Mouse (Mus musculus) lung, embryonic 14.5 days (tissue): ENCODE measurements around the gene Aanat. TPM values are rescaled to one million over a fixed set of nuclear protein-coding genes. Genes with fewer than 3 reads are reported as not detected.

Experiments
- ATAC-seq: fragments of 200-750 bp; cut with Nextera tagmentation; 2 replicates; pipeline ENCODE4 v1.8.0; 2017; ENCODE audit warnings: mild to moderate bottlenecking, moderate TSS enrichment, moderate library complexity; ENCODE audit not compliant: insufficient read depth
- DNase-seq: peaks from one replicate; pipeline ENCODE4 v3.0.0-alpha.2; 2015
- H3K27ac ChIP-seq: fragments of 300-500 bp; sonication (generic); 2 replicates; pipeline ENCODE4 v1.5.1; 2014; ENCODE audit warnings: low read depth, mild to moderate bottlenecking, moderate library complexity
- H3K27me3 ChIP-seq: fragments of 300-500 bp; sonication (generic); 2 replicates; pipeline ENCODE4 v1.6.1; 2014; ENCODE audit warnings: low read length, control low read depth; ENCODE audit not compliant: insufficient read depth
- H3K36me3 ChIP-seq: fragments of 300-500 bp; sonication (generic); 2 replicates; pipeline ENCODE4 v1.6.1; 2014; ENCODE audit warnings: control low read depth; ENCODE audit not compliant: insufficient read depth
- H3K4me1 ChIP-seq: fragments of 300-500 bp; sonication (generic); 2 replicates; pipeline ENCODE4 v1.6.1; 2014; ENCODE audit warnings: antibody characterized with exemption, control low read depth; ENCODE audit not compliant: insufficient read depth
- H3K4me2 ChIP-seq: fragments of 300-500 bp; sonication (generic); 2 replicates; pipeline ENCODE4 v1.6.1; 2014; ENCODE audit warnings: mild to moderate bottlenecking
- H3K4me3 ChIP-seq: fragments of 300-500 bp; sonication (generic); 2 replicates; pipeline ENCODE4 v1.5.1; 2014; ENCODE audit warnings: low read depth, low read length
- H3K9ac ChIP-seq: fragments of 300-500 bp; sonication (generic); 2 replicates; pipeline ENCODE4 v1.6.1; 2014
- H3K9me3 ChIP-seq: fragments of 300-500 bp; sonication (generic); 2 replicates; pipeline ENCODE4 v1.6.1; 2016; ENCODE audit warnings: low read depth, low read length, control low read depth
- CTCF ChIP-seq: IDR thresholded peaks from 2 replicates; pipeline ENCODE4 v1.5.1; 2016; ENCODE audit warnings: antibody characterized with exemption, low read depth
- WGBS: fragments of 180-500 bp; shearing (Covaris S2); extraction: QIAGEN DNeasy Blood & Tissue Kit; methylation state at CpG from one replicate; pipeline ENCODE4 v1.1.7; 2014; 5-methylcytosine and 5-hydroxymethylcytosine counted together
- polyA plus RNA-seq: library from polyadenylated mRNA; unstranded; fragments of >200 nt; fragmentation: Nextera tagmentation; extraction: Ambion mirVana; gene quantifications from 2 replicates; pipeline ENCODE4 v1.2.1, GENCODE M21; 2014

The Aanat gene
- polyA plus RNA-seq, 1 experiment from 2014 or later = not detected

DNA sequence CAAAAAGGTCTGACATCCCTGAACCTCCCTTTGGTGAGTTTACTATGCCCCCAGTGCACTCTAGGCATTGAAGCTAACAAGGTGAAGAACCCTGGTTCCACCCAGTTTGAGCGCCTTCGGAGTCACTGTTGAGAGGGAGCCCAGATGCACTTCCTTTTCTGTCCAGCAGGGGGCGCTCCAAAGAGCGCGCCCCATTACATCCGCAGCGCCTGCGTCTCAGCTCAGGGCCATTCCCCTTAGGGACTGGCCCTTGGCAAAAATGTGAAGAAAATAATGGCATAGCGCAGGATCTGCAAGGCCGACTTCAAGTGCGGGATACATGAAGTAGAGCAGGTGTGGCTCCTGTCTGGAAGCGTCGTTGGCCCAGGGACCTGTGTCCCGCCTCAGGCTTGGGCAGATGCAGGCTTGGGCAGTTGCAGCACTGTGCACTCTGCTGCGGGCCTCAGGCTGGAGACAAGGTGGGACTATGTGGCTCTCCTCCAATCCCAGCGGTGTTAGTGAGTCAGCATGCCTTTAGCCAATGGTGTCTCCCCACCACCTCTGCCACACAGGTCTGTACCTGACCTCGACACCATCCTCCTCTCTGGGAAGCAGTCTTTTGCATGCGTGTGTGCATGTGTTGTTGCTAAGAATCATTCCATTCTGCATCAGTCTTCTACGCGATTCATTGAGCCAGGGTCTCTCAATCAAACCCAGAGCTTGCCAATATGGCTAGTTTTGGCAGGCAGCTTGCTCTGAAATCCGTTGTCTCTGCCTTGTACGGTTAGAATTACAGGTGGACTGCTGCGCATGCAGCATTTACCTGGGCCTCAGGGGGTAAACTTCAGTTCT is 784 bp downstream of the Aanat start:
- H3K4me1 ChIP-seq = no peaks in the 10 kb centered on the region
- peaks cover 8% of the 10 kb centered on the region; the same call in 1 of the 2 replicates for H3K27me3 ChIP-seq
- H3K4me2 ChIP-seq = 0 out of 2 replicates have a peak overlapping the region, but pooled peaks have one; percentile 29
- ATAC-seq (peak; percentile 84), DNase-seq (peak; percentile 88)
- H3K27ac ChIP-seq = no peak overlapping the region
- peak; percentile 99 for TF ChIP-seq CTCF
- H3K9ac ChIP-seq = no peak overlapping the region
- 20% methylated on average over 23 of the region's 23 CpGs for WGBS
- no peaks in the 10 kb centered on the region for H3K9me3 ChIP-seq
- no peaks in the 10 kb centered on the region for H3K36me3 ChIP-seq
- no peak overlapping the region for H3K4me3 ChIP-seq

DNA sequence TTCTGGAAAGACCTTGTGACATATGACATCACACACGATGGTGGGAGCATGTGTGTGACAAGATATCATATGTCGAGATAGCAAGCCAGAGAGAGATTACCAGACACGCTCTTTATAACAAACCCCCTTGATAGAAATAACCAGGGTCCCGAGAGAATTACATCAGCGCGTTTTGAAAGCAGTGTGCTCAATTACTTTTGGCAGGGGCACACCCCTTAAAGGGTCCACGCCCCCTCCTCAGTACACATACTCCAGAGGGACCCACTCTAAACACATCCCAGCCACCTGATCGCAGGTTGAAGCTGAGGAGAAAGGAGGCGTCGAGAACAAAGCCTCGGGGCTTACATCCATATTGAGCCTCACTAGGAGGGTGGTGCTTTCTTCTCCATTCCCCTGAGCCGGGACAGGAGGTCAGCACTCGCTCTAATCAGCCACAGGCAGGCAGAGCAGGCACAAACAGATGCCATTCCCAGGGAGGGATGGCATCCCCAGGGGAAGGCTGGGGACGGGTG is 2.8 kb downstream of the Aanat start:
- ATAC-seq = no peak
- H3K4me1 ChIP-seq = no peaks in the 10 kb centered on the region
- no peaks in the 10 kb centered on the region for H3K9me3 ChIP-seq
- no peak overlapping the region for H3K4me2 ChIP-seq
- H3K36me3 ChIP-seq = no peaks in the 10 kb centered on the region
- TF ChIP-seq CTCF = no peak
- H3K27me3 ChIP-seq = peaks cover 8% of the 10 kb centered on the region; the same call in 1 of the 2 replicates
- no peak overlapping the region for H3K9ac ChIP-seq
- no peak for DNase-seq
- 21% methylated on average over 14 of the region's 14 CpGs for whole genome bisulfite sequencing
- no peak overlapping the region for H3K27ac ChIP-seq
- H3K4me3 ChIP-seq = no peak overlapping the region

- H3K36me3 ChIP-seq = no peaks in the 10 kb centered on the region
- H3K27me3 ChIP-seq = peaks cover 8% of the 10 kb centered on the region; the same call in 1 of the 2 replicates
- no peak overlapping the region for H3K4me3 ChIP-seq
- DNase-seq (no peak), ATAC-seq (no peak)
- WGBS = 52% methylated on average over 8 of the region's 8 CpGs
- no peak overlapping the region for H3K9ac ChIP-seq
- no peak overlapping the region for H3K4me2 ChIP-seq
- H3K9me3 ChIP-seq = no peaks in the 10 kb centered on the region
- H3K4me1 ChIP-seq = no peaks in the 10 kb centered on the region
- TF ChIP-seq CTCF = no peak
- H3K27ac ChIP-seq = no peak overlapping the region
Measured at GRCm38 (mm10) chr11:116589574-116589973, 3.3 kb downstream of the Aanat start.

GRCm38 (mm10) chr11:116591621-116592020 is 5.4 kb downstream of the Aanat start:
- 74% methylated on average over 4 of the region's 4 CpGs for WGBS
- H3K4me3 ChIP-seq = no peak overlapping the region
- DNase-seq (no peak), ATAC-seq (no peak)
- peaks cover 8% of the 10 kb centered on the region; the same call in 1 of the 2 replicates for H3K27me3 ChIP-seq
- H3K36me3 ChIP-seq = no peaks in the 10 kb centered on the region
- no peak overlapping the region for H3K9ac ChIP-seq
- H3K4me1 ChIP-seq = no peaks in the 10 kb centered on the region
- no peak overlapping the region for H3K4me2 ChIP-seq
- no peak for TF ChIP-seq CTCF
- H3K27ac ChIP-seq = no peak overlapping the region
- no peaks in the 10 kb centered on the region for H3K9me3 ChIP-seq

GRCm38 (mm10) chr11:116592428-116592827 is 6.2 kb downstream of the Aanat start:
- no peaks in the 10 kb centered on the region for H3K36me3 ChIP-seq
- peak; percentile 99 for TF ChIP-seq CTCF
- ATAC-seq (peak; percentile 83), DNase-seq (peak; percentile 97)
- peaks cover 2% of the 10 kb centered on the region; the same call in 1 of the 2 replicates for H3K27me3 ChIP-seq
- no peak overlapping the region for H3K4me2 ChIP-seq
- H3K27ac ChIP-seq = no peak overlapping the region
- no peak overlapping the region for H3K9ac ChIP-seq
- no peak overlapping the region for H3K4me3 ChIP-seq
- no peaks in the 10 kb centered on the region for H3K9me3 ChIP-seq
- no peaks in the 10 kb centered on the region for H3K4me1 ChIP-seq

- WGBS = 82% methylated on average over 4 of the region's 4 CpGs
- no peak overlapping the region for H3K4me2 ChIP-seq
Measured at GRCm38 (mm10) chr11:116593345-116593744, 7.1 kb downstream of the Aanat start.

GRCm38 (mm10) chr11:116596766-116597165 is 10.5 kb downstream of the Aanat start:
- Histone ChIP-seq H3K9me3 (no peaks in the 10 kb centered on the region), H3K27me3 (no peaks in the 10 kb centered on the region), H3K9ac (no peak overlapping the region), H3K4me2 (no peak overlapping the region), H3K36me3 (peaks cover 19% of the 10 kb centered on the region), H3K27ac (no peak overlapping the region), H3K4me1 (no peaks in the 10 kb centered on the region), H3K4me3 (no peak overlapping the region)
- TF ChIP-seq CTCF = no peak
- WGBS = 85% methylated on average over 19 of the region's 19 CpGs
- no peak for DNase-seq
- ATAC-seq = no peak

More at GRCm38 (mm10) chr11:116593345-116593744, 7.1 kb downstream of the Aanat start:
- no peak overlapping the region for H3K4me3 ChIP-seq
- ATAC-seq (no peak), DNase-seq (no peak)
- no peaks in the 10 kb centered on the region for H3K4me1 ChIP-seq
- H3K9ac ChIP-seq = no peak overlapping the region
- H3K27me3 ChIP-seq = no peaks in the 10 kb centered on the region
- TF ChIP-seq CTCF = no peak
- no peaks in the 10 kb centered on the region for H3K9me3 ChIP-seq
- no peaks in the 10 kb centered on the region for H3K36me3 ChIP-seq
- H3K27ac ChIP-seq = no peak overlapping the region
